Mouse (Mus musculus): ENCODE results near the gene Pax1.

GRCm38 (mm10) chr2:147362316-147362715 lies 591 bp downstream of the Pax1 start:
- TF ChIP-seq CTCF (IDR thresholded peaks at IDR 0.05) = peak; percentile 66
- TF ChIP-seq EP300 (IDR thresholded peaks at IDR 0.05) = no peak

Data from lung, postnatal 0 days (tissue).